Comparison of ENCODE assay signal across 28 mouse cellular contexts in genomic region chr7:133094711-133095495, GRCm38 (mm10). TPM values are rescaled to one million over a fixed set of nuclear protein-coding genes. Genes with fewer than 3 reads are reported as not detected.
DNase-seq lines count a peak whose midpoint lies in the region; ATAC-seq and TF ChIP-seq lines count a peak whose summit lies in the region.
"Had no signal": no experiment of that assay in that cellular context is flagged by ENCODE, and none has a peak within 500 bp of the region (broad histone marks: within the 10 kb centered on the region; RNA-seq: fewer than 3 reads in every experiment).

No protein-coding gene starts in this region.

- no peaks in the 10 kb centered on the region for H3K9me3 ChIP-seq in heart, postnatal 0 days (replicated peaks; ENCODE audit: control insufficient read depth, low read length)
- no peaks in the 10 kb centered on the region for H3K9me3 ChIP-seq in E14TG2a.4 (ENCODE audit: low read length)
- no peaks in the 10 kb centered on the region for H3K9me3 ChIP-seq in embryonic facial prominence, embryonic 15.5 days (replicated peaks)
- no peaks in the 10 kb centered on the region for H3K9me3 ChIP-seq in intestine, embryonic 15.5 days
- H3K9me3 ChIP-seq: heart, embryonic 10.5 days; heart, embryonic 13.5 days; hindbrain, embryonic 10.5 days; hindbrain, embryonic 13.5 days had no signal

- no peaks in the 10 kb centered on the region for H3K36me3 ChIP-seq in heart, postnatal 0 days (replicated peaks; ENCODE audit: control insufficient read depth, insufficient read depth, low read length)
- peaks cover 96% of the 10 kb centered on the region for H3K36me3 ChIP-seq in E14TG2a.4 (ENCODE audit: insufficient read depth, low read length)
- no peaks in the 10 kb centered on the region for H3K36me3 ChIP-seq in embryonic facial prominence, embryonic 15.5 days
- 0 out of 2 replicates have a peak, but pooled peaks cover 5% of the 10 kb centered on the region for H3K36me3 ChIP-seq in intestine, embryonic 15.5 days
- H3K36me3 ChIP-seq: hindbrain, embryonic 13.5 days had no signal

- intact Hi-C loops in heart, postnatal 14 days (cut with DNase I), result no loop called here
- intact Hi-C loops in left cerebral cortex, postnatal 14 days (cut with DNase I), result no loop called here

- no peak for TF ChIP-seq CTCF in heart, postnatal 0 days (IDR thresholded peaks at IDR 0.05; ENCODE audit: low read depth)
- TF ChIP-seq CTCF in E14TG2a.4 (conservative IDR thresholded peaks at IDR 0.05; ENCODE audit: low read length), result no peak

- WGBS in heart, postnatal 0 days, result 68% methylated on average over 9 of the region's 9 CpGs
- WGBS in embryonic facial prominence, embryonic 15.5 days, result 56% methylated on average over 9 of the region's 9 CpGs
- 79% methylated on average over 9 of the region's 9 CpGs for WGBS in intestine, embryonic 15.5 days

- H3K9ac ChIP-seq in heart, postnatal 0 days (replicated peaks; ENCODE audit: low read depth, low read length), result no peak overlapping the region
- H3K9ac ChIP-seq in embryonic facial prominence, embryonic 15.5 days, result no peak overlapping the region
- no peak overlapping the region for H3K9ac ChIP-seq in intestine, embryonic 15.5 days
- H3K9ac ChIP-seq: forebrain, postnatal 0 days; heart, embryonic 13.5 days; hindbrain, embryonic 13.5 days had no signal

- H3K4me3 ChIP-seq in heart, postnatal 0 days (ENCODE audit: low read depth, low read length), result no peak overlapping the region
- 0 out of 2 replicates have a peak overlapping the region, but pooled peaks have one; percentile 27 for H3K4me3 ChIP-seq in E14TG2a.4 (replicated peaks; ENCODE audit: low read length)
- no peak overlapping the region for H3K4me3 ChIP-seq in embryonic facial prominence, embryonic 15.5 days (replicated peaks)
- H3K4me3 ChIP-seq in intestine, embryonic 15.5 days (replicated peaks), result no peak overlapping the region
- H3K4me3 ChIP-seq: heart, adult 2 months; heart, embryonic 10.5 days; heart, embryonic 13.5 days; hindbrain, embryonic 10.5 days; hindbrain, embryonic 13.5 days had no signal

- H3K4me1 ChIP-seq in heart, postnatal 0 days (ENCODE audit: control insufficient read depth, insufficient read depth), result peaks cover 34% of the 10 kb centered on the region
- H3K4me1 ChIP-seq in E14TG2a.4 (replicated peaks; ENCODE audit: low read depth, low read length), result peaks cover 97% of the 10 kb centered on the region
- H3K4me1 ChIP-seq in embryonic facial prominence, embryonic 15.5 days, result peaks cover 50% of the 10 kb centered on the region
- peaks cover 22% of the 10 kb centered on the region for H3K4me1 ChIP-seq in intestine, embryonic 15.5 days (replicated peaks)

- 0 out of 2 replicates have a peak overlapping the region, but pooled peaks have one; percentile 12 for H3K27ac ChIP-seq in heart, postnatal 0 days (ENCODE audit: low read depth)
- H3K27ac ChIP-seq in embryonic facial prominence, embryonic 15.5 days (replicated peaks), result peak overlapping the region; percentile 63; the same call in 1 of the 2 replicates
- no peak overlapping the region for H3K27ac ChIP-seq in intestine, embryonic 15.5 days
- H3K27ac ChIP-seq: heart, embryonic 10.5 days; heart, embryonic 13.5 days; hindbrain, embryonic 10.5 days; hindbrain, embryonic 13.5 days had no signal

- TF ChIP-seq EP300 in heart, postnatal 0 days (IDR thresholded peaks at IDR 0.05; ENCODE audit: low read depth), result no peak

- no peak for DNase-seq in heart, postnatal 0 days (ENCODE audit: low spot score)
- no peak for DNase-seq in heart, postnatal 14 days
- DNase-seq in adipocyte (ENCODE audit: low spot score), result peak; percentile 36
- DNase-seq in left cerebral cortex, postnatal 14 days (ENCODE audit: low spot score in 2 of 2), result no peak
- DNase-seq: adrenal gland, postnatal 10 days; adrenal gland, postnatal 36 days; cerebellum, adult 9-10 months; cerebellum, postnatal 14 days; forebrain, postnatal 0 days; gastrocnemius, postnatal 36 days; heart, adult 2 months; heart, postnatal 36 days; kidney, adult 18-20 months had no signal

- ATAC-seq in heart, postnatal 0 days (ENCODE audit: insufficient read depth, low read depth), result no peak
- ATAC-seq in embryonic facial prominence, embryonic 15.5 days (ENCODE audit: insufficient number of reproducible peaks, low FRiP score, low TSS enrichment, low read depth), result no peak
- ATAC-seq in CD4-positive, CD25-positive, alpha-beta regulatory T cell, adult 4 months, result no peak
- no peak for ATAC-seq in intestine, embryonic 15.5 days
- ATAC-seq: activated CD4-positive, CD25-positive, alpha-beta regulatory T cell, adult 4 months; forebrain, embryonic 14.5 days; forebrain, postnatal 0 days; hindbrain, embryonic 16.5 days; intestine, embryonic 16.5 days had no signal

- no peaks in the 10 kb centered on the region for H3K27me3 ChIP-seq in heart, postnatal 0 days (ENCODE audit: control insufficient read depth, insufficient read depth, low read length)
- no peaks in the 10 kb centered on the region for H3K27me3 ChIP-seq in E14TG2a.4 (ENCODE audit: insufficient read depth, low read length)
- no peaks in the 10 kb centered on the region for H3K27me3 ChIP-seq in embryonic facial prominence, embryonic 15.5 days
- H3K27me3 ChIP-seq in intestine, embryonic 15.5 days (replicated peaks), result no peaks in the 10 kb centered on the region
- H3K27me3 ChIP-seq: heart, embryonic 13.5 days; hindbrain, embryonic 13.5 days had no signal

- no peak overlapping the region for H3K4me2 ChIP-seq in heart, postnatal 0 days (ENCODE audit: low read depth, low read length)
- no peak overlapping the region for H3K4me2 ChIP-seq in embryonic facial prominence, embryonic 15.5 days (replicated peaks)
- H3K4me2 ChIP-seq in intestine, embryonic 15.5 days (replicated peaks), result no peak overlapping the region
- H3K4me2 ChIP-seq: heart, embryonic 13.5 days; hindbrain, embryonic 13.5 days had no signal

RNA-seq across cellular contexts. Expression of gene Fgfr2, which starts 28.2 kb away (rescaled TPM):
- total RNA-seq in heart, postnatal 0 days (2014; rRNA removed; ENCODE audit: low replicate concordance), result 10.0 and 11.5 TPM in 2 replicates
- 3.8 TPM in 2 replicates for polyA plus RNA-seq in heart, postnatal 0 days (2015; fragmentation: Nextera tagmentation; extraction: Ambion mirVana)
- total RNA-seq in heart, postnatal 14 days (2021), result 1 to 10 TPM; 2.1 to 3.9 TPM
- polyA plus RNA-seq in embryonic facial prominence, embryonic 15.5 days (2015; fragmentation: Nextera tagmentation; extraction: Ambion mirVana), result 131 and 137 TPM in 2 replicates
- not detected for polyA plus RNA-seq in CD4-positive, CD25-positive, alpha-beta regulatory T cell, adult 4 months (2017; shearing (Covaris generic))
- total RNA-seq in left cerebral cortex, postnatal 14 days (2021), result 10 to 100 TPM; 27.3 to 32.7 TPM
- 61.9 and 67.0 TPM in 2 replicates for polyA plus RNA-seq in intestine, embryonic 15.5 days (2015; fragmentation: Nextera tagmentation; extraction: Ambion mirVana)
- total RNA-seq: CH12.LX; granulocyte monocyte progenitor cell, adult 5-6 weeks; MEL had no signal
- polyA plus RNA-seq: activated CD4-positive, CD25-positive, alpha-beta regulatory T cell, adult 4 months had no signal

RNA-seq across cellular contexts. Expression of gene Ctbp2, which starts 29.3 kb away (rescaled TPM):
- total RNA-seq in heart, postnatal 0 days (2014; rRNA removed; ENCODE audit: low replicate concordance), result 66.6 and 71.3 TPM in 2 replicates
- polyA plus RNA-seq in heart, postnatal 0 days (2015; fragmentation: Nextera tagmentation; extraction: Ambion mirVana), result 27.0 and 27.9 TPM in 2 replicates
- 10 to 100 TPM; 35.8 to 35.9 TPM for total RNA-seq in heart, postnatal 14 days (2021)
- 64.7 and 71.3 TPM in 2 replicates for polyA plus RNA-seq in embryonic facial prominence, embryonic 15.5 days (2015; fragmentation: Nextera tagmentation; extraction: Ambion mirVana)
- polyA plus RNA-seq in CD4-positive, CD25-positive, alpha-beta regulatory T cell, adult 4 months (2017; shearing (Covaris generic)), result 1 to 10 TPM; 7.8 to 8.2 TPM
- 10 to 100 TPM; 26.0 to 26.2 TPM for total RNA-seq in left cerebral cortex, postnatal 14 days (2021)
- polyA plus RNA-seq in intestine, embryonic 15.5 days (2015; fragmentation: Nextera tagmentation; extraction: Ambion mirVana), result 85.3 and 85.5 TPM in 2 replicates

Comparison
In these comparisons a context has a peak if more than half of its experiments do, and no peak if none do; other contexts are left out.
1. RNA of gene Fgfr2, which starts 28.2 kb away (polyA plus RNA-seq): 131 to 137 TPM in embryonic facial prominence, embryonic 15.5 days and 61.9 to 67.0 TPM in intestine, embryonic 15.5 days; 3.8 TPM in heart, postnatal 0 days and not detected in CD4-positive, CD25-positive, alpha-beta regulatory T cell, adult 4 months; every median in the first group is over 10 times any median in the second.